Mouse (Mus musculus) heart, postnatal 0 days (tissue): Measurements from ENCODE around the gene Mecom.

Source experiments
- CTCF ChIP-seq: IDR thresholded peaks from 2 replicates; pipeline ENCODE4 v1.5.1; 2016; ENCODE audit warnings: antibody characterized with exemption, control low read depth, low read depth
- EP300 ChIP-seq: IDR thresholded peaks from 2 replicates; pipeline ENCODE4 v1.6.1; 2016; ENCODE audit warnings: antibody characterized with exemption, low read depth

DNA sequence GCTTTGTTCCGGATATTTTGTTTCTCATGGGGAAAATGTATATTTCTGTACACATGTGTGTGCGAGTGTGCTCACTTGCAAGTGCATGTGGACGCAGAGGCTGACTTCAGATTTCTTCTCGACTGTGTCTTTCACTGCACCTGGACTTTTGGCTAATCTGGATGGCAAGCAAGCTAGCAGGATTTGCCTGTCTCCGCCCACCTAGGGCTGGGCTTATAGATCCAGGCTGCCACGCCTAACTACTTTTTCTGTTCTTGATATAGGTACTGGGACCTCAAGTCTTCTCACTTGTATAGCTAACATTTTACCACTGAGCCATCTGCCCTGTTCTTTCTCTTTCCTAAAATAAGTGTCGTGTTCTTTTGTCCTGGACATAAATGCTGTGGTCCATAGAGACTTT is 290.9 kb downstream of the Mecom start:
- TF ChIP-seq CTCF (no peak), EP300 (no peak)
